Mouse (Mus musculus): Measurements from ENCODE around the gene Actl6b. TPM values are rescaled to one million over a fixed set of nuclear protein-coding genes. Genes with fewer than 3 reads are reported as not detected.
A peak's percentile ranks its signal among the peaks of the same experiment; 100 is the strongest.

Gene Actl6b
- 254 and 298 TPM in 2 replicates for polyA plus RNA-seq (2015; fragmentation: Nextera tagmentation; extraction: Ambion mirVana)

GRCm38 (mm10) chr5:137553411-137553837, at the start of gene Actl6b:
TSS of gene Actl6b (plus strand) at chr5:137553517.
- 0% methylated on average over 31 of the region's 37 CpGs for WGBS
- Histone ChIP-seq H3K27me3 (replicated peaks; ENCODE audit: control insufficient read depth, insufficient read depth, low read length) (no peaks in the 10 kb centered on the region), H3K4me3 (replicated peaks; ENCODE audit: low read length) (peak within 1 kb of the TSS; percentile 61), H3K9ac (replicated peaks; ENCODE audit: low read depth, low read length) (peak within 1 kb of the TSS; percentile 71), H3K36me3 (ENCODE audit: control insufficient read depth, insufficient read depth) (no peaks in the 10 kb centered on the region), H3K4me1 (replicated peaks; ENCODE audit: control insufficient read depth, insufficient read depth, low read length) (peaks cover 8% of the 10 kb centered on the region), H3K4me2 (ENCODE audit: low read length) (peak within 1 kb of the TSS; percentile 51), H3K27ac (ENCODE audit: low read length) (peak within 1 kb of the TSS; percentile 64), H3K9me3 (ENCODE audit: control insufficient read depth, low read length) (no peaks in the 10 kb centered on the region)
- ATAC-seq, result peak; percentile 98

GRCm38 (mm10) chr5:137504041-137504440, 49.3 kb upstream of the Actl6b start:
- 74% methylated on average over 6 of the region's 6 CpGs for whole genome bisulfite sequencing
- ATAC-seq, result no peak
- no peak overlapping the region for H3K4me2 ChIP-seq (ENCODE audit: low read length)

GRCm38 (mm10) chr5:137510014-137510501, 43.3 kb upstream of the Actl6b start:
- ATAC-seq, result peak; percentile 74
- Histone ChIP-seq H3K4me1 (replicated peaks; ENCODE audit: control insufficient read depth, insufficient read depth, low read length) (peaks cover 41% of the 10 kb centered on the region), H3K4me3 (replicated peaks; ENCODE audit: low read length) (peak overlapping the region; percentile 57), H3K9me3 (ENCODE audit: control insufficient read depth, low read length) (no peaks in the 10 kb centered on the region), H3K27me3 (replicated peaks; ENCODE audit: control insufficient read depth, insufficient read depth, low read length) (peaks cover 3% of the 10 kb centered on the region; the same call in 1 of the 2 replicates), H3K4me2 (ENCODE audit: low read length) (peak overlapping the region; percentile 47), H3K36me3 (ENCODE audit: control insufficient read depth, insufficient read depth) (no peaks in the 10 kb centered on the region), H3K27ac (ENCODE audit: low read length) (peak overlapping the region; percentile 85), H3K9ac (replicated peaks; ENCODE audit: low read depth, low read length) (peak overlapping the region; percentile 78)
- WGBS, result under 1% methylated on average over 26 of the region's 52 CpGs

More at GRCm38 (mm10) chr5:137504041-137504440, 49.3 kb upstream of the Actl6b start:
- no peaks in the 10 kb centered on the region for H3K36me3 ChIP-seq (ENCODE audit: control insufficient read depth, insufficient read depth)
- no peaks in the 10 kb centered on the region for H3K9me3 ChIP-seq (ENCODE audit: control insufficient read depth, low read length)
- no peak overlapping the region for H3K27ac ChIP-seq (ENCODE audit: low read length)
- H3K4me3 ChIP-seq (replicated peaks; ENCODE audit: low read length), result no peak overlapping the region
- peaks cover 14% of the 10 kb centered on the region for H3K4me1 ChIP-seq (replicated peaks; ENCODE audit: control insufficient read depth, insufficient read depth, low read length)
- no peak overlapping the region for H3K9ac ChIP-seq (replicated peaks; ENCODE audit: low read depth, low read length)
- H3K27me3 ChIP-seq (replicated peaks; ENCODE audit: control insufficient read depth, insufficient read depth, low read length), result peaks cover 3% of the 10 kb centered on the region; the same call in 1 of the 2 replicates

GRCm38 (mm10) chr5:137510573-137511390, 42.5 kb upstream of the Actl6b start:
- Histone ChIP-seq H3K4me3 (replicated peaks; ENCODE audit: low read length) (peak overlapping the region; percentile 57), H3K9me3 (ENCODE audit: control insufficient read depth, low read length) (no peaks in the 10 kb centered on the region), H3K4me2 (ENCODE audit: low read length) (peak overlapping the region; percentile 87), H3K27ac (ENCODE audit: low read length) (peak overlapping the region; percentile 85), H3K36me3 (ENCODE audit: control insufficient read depth, insufficient read depth) (no peaks in the 10 kb centered on the region), H3K4me1 (replicated peaks; ENCODE audit: control insufficient read depth, insufficient read depth, low read length) (peaks cover 41% of the 10 kb centered on the region), H3K27me3 (replicated peaks; ENCODE audit: control insufficient read depth, insufficient read depth, low read length) (peaks cover 3% of the 10 kb centered on the region; the same call in 1 of the 2 replicates), H3K9ac (replicated peaks; ENCODE audit: low read depth, low read length) (peak overlapping the region; percentile 78)
- under 1% methylated on average over 34 of the region's 83 CpGs for WGBS
- peak; percentile 58 for ATAC-seq

GRCm38 (mm10) chr5:137511706-137512105, 41.6 kb upstream of the Actl6b start:
- WGBS, result 50% methylated on average over 3 of the region's 3 CpGs
- Histone ChIP-seq H3K27ac (ENCODE audit: low read length) (no peak overlapping the region; the same call in 1 of the 2 replicates), H3K4me3 (replicated peaks; ENCODE audit: low read length) (peak overlapping the region; percentile 57), H3K4me1 (replicated peaks; ENCODE audit: control insufficient read depth, insufficient read depth, low read length) (peaks cover 41% of the 10 kb centered on the region), H3K4me2 (ENCODE audit: low read length) (peak overlapping the region; percentile 87), H3K9me3 (ENCODE audit: control insufficient read depth, low read length) (no peaks in the 10 kb centered on the region), H3K9ac (replicated peaks; ENCODE audit: low read depth, low read length) (peak overlapping the region; percentile 78; the same call in 1 of the 2 replicates), H3K36me3 (ENCODE audit: control insufficient read depth, insufficient read depth) (no peaks in the 10 kb centered on the region), H3K27me3 (replicated peaks; ENCODE audit: control insufficient read depth, insufficient read depth, low read length) (peaks cover 3% of the 10 kb centered on the region; the same call in 1 of the 2 replicates)
- ATAC-seq, result no peak

GRCm38 (mm10) chr5:137512847-137513794, 40.2 kb upstream of the Actl6b start:
- Histone ChIP-seq H3K4me1 (replicated peaks; ENCODE audit: control insufficient read depth, insufficient read depth, low read length) (peaks cover 41% of the 10 kb centered on the region), H3K36me3 (ENCODE audit: control insufficient read depth, insufficient read depth) (no peaks in the 10 kb centered on the region), H3K9ac (replicated peaks; ENCODE audit: low read depth, low read length) (no peak overlapping the region), H3K9me3 (ENCODE audit: control insufficient read depth, low read length) (no peaks in the 10 kb centered on the region), H3K27me3 (replicated peaks; ENCODE audit: control insufficient read depth, insufficient read depth, low read length) (no peaks in the 10 kb centered on the region), H3K4me3 (replicated peaks; ENCODE audit: low read length) (no peak overlapping the region), H3K4me2 (ENCODE audit: low read length) (no peak overlapping the region), H3K27ac (ENCODE audit: low read length) (no peak overlapping the region)
- 81% methylated on average over 11 of the region's 11 CpGs for WGBS
- ATAC-seq, result peak; percentile 45

GRCm38 (mm10) chr5:137513951-137514721, 39.2 kb upstream of the Actl6b start:
- Histone ChIP-seq H3K36me3 (ENCODE audit: control insufficient read depth, insufficient read depth) (0 out of 2 replicates have a peak, but pooled peaks cover 2% of the 10 kb centered on the region), H3K4me1 (replicated peaks; ENCODE audit: control insufficient read depth, insufficient read depth, low read length) (peaks cover 41% of the 10 kb centered on the region), H3K4me2 (ENCODE audit: low read length) (no peak overlapping the region), H3K9me3 (ENCODE audit: control insufficient read depth, low read length) (no peaks in the 10 kb centered on the region), H3K9ac (replicated peaks; ENCODE audit: low read depth, low read length) (no peak overlapping the region), H3K4me3 (replicated peaks; ENCODE audit: low read length) (no peak overlapping the region), H3K27ac (ENCODE audit: low read length) (no peak overlapping the region), H3K27me3 (replicated peaks; ENCODE audit: control insufficient read depth, insufficient read depth, low read length) (no peaks in the 10 kb centered on the region)
- ATAC-seq, result no peak
- 78% methylated on average over 12 of the region's 12 CpGs for WGBS

GRCm38 (mm10) chr5:137514811-137515210, 38.5 kb upstream of the Actl6b start:
- Histone ChIP-seq H3K4me2 (ENCODE audit: low read length) (no peak overlapping the region), H3K4me3 (replicated peaks; ENCODE audit: low read length) (no peak overlapping the region), H3K27ac (ENCODE audit: low read length) (no peak overlapping the region), H3K9ac (replicated peaks; ENCODE audit: low read depth, low read length) (no peak overlapping the region), H3K4me1 (replicated peaks; ENCODE audit: control insufficient read depth, insufficient read depth, low read length) (peaks cover 38% of the 10 kb centered on the region), H3K27me3 (replicated peaks; ENCODE audit: control insufficient read depth, insufficient read depth, low read length) (no peaks in the 10 kb centered on the region), H3K9me3 (ENCODE audit: control insufficient read depth, low read length) (no peaks in the 10 kb centered on the region), H3K36me3 (ENCODE audit: control insufficient read depth, insufficient read depth) (peaks cover 2% of the 10 kb centered on the region; the same call in 1 of the 2 replicates)
- WGBS, result 94% methylated on average over 3 of the region's 3 CpGs
- ATAC-seq, result no peak
